Mouse (Mus musculus): Measurements from ENCODE around the gene Agpat3. TPM values are rescaled to one million over a fixed set of nuclear protein-coding genes. Genes with fewer than 3 reads are reported as not detected.
A peak's percentile ranks its signal among the peaks of the same experiment; 100 is the strongest.

The Agpat3 gene
- total RNA-seq, 2 experiments from 2014 or later, result 203 to 217 TPM

DNA sequence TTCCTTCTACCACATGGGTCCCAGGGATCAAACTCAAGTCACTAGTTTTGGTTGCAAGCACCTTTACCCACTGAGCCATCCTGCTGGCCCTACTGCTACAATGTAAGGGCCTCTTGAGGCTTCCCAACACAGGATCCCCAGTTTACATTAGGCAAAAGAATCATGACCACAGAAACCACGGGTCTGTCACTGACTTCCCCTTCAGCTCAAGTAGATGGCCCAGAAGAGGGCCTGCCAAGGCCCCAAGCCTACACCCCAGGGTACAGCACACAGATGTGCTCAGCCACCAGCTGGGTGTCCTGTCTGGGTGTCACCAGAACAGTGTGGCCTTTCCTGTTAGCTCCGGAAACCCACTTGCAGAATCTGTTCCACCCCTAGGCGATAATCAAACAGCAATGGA, 87.6 kb downstream of the Agpat3 start:
- no peak for DNase-seq (ENCODE audit: low spot score in 2 of 2)

DNA sequence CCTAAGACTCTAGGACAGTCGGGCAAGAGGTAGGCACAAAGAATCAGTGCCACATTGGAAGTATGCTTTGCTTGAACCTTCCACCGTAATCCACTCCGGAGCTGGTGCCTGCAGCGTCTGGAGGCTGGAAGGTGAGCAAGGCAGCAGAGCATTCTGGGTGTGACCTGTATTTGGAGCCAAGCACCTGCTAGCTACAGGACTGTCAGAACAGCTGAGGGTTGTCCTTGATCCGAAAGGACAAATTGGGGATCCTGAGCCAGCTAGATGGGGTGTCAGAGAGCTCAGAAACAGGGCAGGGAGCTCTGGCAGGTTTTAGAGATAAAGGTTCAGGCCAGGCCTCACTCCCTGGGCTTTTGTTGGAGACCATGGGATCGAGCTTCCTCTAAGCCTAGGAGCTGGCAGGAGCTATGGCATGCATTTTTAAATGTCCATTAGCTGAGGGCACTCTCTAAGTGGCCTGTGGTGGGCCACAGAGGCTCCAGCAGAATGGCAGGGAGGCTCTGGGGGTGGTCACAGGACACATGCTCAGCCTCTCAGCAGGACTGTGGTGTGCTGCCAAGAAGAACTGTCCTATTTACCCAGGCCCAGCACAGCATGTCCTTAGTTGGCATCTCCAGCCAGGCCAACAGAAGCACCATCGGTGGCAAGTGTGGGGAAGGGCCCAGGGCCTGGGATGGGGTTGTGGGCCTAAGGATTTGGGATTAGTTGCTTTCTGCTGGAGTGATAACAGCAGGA, 91.2 kb downstream of the Agpat3 start:
- DNase-seq (ENCODE audit: low spot score in 2 of 2), result no peak

DNA sequence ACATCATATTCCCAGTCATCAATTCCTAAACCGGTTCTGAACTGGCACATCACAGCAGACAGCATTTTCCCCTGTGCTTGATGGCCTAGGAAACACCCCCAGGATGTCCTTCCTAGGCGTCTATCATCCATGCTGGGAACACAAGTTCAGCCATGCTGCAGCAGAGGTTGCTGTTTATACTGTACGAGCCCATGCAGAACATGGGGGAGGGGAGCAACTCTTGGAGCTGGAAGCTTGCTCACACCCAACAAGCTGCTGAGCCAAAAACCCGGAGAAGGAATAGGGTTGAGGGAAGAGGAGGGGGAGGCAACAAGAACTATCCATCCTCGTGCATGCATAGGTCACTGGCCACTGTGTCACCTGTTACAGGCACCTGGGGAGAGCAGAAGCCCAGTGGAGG, 92.0 kb downstream of the Agpat3 start:
- DNase-seq (ENCODE audit: low spot score in 2 of 2), result no peak

DNA sequence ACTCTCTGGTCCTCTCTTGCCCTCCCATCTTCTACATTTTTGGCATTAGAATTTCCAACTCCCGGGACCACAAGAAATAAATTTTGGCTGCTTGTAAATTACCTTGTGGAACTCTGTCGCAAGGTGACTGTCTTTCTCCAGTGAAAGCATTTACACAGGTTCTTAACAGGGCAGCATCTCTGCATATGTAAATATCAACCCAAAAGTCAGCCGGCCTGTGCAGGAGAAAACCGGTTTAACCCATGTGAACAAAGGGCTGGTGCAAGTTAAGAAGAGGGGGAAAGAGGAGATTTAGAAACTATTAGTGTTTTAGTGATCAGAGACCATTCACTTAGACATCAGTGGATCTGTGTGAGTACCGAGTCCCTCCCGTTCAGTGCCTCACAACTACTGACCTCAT, 92.6 kb downstream of the Agpat3 start:
- no peak for DNase-seq (ENCODE audit: low spot score in 2 of 2)

DNA sequence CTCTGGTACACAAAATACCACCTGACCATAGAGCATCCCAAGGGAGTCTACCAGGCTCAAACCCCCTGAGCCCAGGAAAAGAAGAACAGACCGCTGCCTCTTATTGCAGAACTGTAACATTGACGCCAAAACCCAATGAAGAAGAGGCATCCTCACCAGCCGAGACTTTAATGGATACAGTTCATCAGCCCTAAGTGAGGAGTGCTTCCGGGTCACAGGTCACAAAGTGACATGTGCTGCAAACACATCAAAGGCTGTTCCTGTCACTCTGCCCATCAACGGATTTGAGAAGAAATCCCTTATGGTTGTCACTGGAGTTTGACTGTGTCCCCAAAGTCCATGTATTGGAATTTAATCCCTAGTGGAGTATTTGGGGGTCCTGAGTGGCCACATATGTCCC, 93.1 kb downstream of the Agpat3 start:
- DNase-seq (ENCODE audit: low spot score in 2 of 2), result no peak

DNA sequence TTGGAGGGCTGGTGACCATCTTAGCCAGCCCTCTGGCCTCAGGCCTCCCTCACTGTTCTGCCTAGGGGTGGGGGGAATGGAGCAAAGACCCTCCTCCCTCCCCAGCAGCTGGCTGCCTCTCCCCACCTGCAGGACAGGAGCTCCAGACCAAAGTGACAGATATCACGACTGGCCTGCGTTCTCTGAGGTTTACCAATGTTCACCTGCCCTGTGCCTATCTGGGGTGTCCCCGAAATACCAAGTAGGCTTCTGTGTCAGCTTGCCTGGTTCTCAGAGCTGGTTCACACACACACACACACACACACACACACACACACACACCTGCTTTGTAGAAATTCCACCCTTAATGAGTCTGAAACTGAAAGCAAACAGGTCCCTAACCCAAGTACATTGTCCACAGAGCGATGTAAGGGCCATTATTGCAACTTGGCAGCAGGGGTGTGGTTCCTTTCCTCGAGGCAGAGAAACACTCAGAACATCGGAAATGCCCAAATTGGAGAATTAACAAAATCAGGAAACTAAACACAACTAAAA, 94.1 kb downstream of the Agpat3 start:
- no peak for DNase-seq (ENCODE audit: low spot score in 2 of 2)

DNA sequence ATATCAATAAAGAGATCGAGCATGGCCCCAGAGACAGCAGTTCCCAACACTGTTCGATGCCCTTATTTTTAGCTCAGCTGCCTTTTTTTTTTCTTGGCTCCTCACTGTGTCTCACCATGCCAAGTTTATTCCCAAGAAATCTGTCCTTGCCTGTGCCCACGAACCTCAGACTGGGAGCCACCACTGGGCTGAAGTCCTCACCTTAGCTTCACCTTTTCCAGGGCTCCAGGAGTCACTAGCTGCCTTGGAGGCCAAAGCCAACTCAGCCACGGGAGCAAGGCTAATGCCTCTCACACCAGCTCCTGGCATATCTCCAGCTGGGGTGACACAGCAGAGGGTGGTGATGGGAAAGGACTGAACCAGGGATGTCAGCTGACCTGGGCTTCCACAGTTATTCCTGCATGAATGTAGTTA, 96.6 kb downstream of the Agpat3 start:
- DNase-seq (ENCODE audit: low spot score in 2 of 2), result peak in 1 of 2 experiments; percentile 52

DNA sequence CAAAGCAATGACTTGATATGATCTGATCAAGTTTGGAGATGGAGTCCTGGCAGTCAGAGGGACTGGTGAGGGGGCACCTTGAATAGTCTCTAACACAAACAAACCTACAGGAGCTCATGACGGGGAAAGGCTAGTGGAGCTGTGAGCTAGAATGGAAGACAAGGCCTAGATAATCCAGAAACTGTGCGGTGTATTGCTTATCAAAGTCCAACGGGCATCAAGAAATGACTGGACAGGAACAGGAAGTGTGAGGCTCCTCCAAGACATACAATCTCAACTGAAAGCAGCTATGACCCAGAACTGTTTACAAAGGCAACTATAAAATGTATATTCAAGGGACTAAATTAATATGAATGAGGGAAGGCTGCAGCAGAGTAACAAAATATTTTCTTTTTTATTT, 105.1 kb downstream of the Agpat3 start:
- DNase-seq (ENCODE audit: low spot score in 2 of 2), result no peak

DNA sequence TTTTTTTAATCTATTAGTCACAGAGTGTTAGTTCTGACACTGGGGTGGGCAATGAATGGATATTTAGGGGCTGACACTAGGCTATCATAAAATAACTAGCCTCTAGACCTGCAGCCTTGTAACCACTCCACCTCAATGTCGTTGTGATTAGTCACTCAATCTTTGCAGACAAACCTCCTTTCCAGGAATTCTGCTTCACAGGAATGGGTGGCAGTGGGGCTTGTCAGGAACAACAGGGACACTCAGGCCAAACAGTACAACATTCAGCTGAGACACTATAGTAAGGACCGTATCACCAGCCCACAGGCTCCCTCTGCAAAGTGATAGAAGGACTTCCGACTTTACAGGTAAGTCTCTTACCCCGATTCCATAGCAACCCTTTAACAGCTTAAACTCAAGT, 105.6 kb downstream of the Agpat3 start:
- DNase-seq (ENCODE audit: low spot score in 2 of 2), result no peak

DNA sequence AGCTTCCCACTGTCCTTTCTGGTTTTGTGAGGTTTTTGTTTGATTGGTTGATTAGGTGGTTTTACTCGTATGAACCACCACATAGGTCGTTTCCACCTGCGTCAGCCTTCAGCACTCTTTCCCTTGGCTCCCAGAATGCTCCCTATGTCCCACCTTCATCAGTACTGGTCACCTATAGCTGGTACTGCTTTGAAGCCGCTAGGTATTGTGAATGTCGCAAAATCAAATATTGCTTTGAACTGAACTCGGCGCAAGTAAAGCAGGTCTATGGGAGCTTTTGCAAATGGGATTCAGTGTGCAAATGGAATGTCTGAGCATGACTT, 107.1 kb downstream of the Agpat3 start:
- no peak for DNase-seq (ENCODE audit: low spot score in 2 of 2)

DNA sequence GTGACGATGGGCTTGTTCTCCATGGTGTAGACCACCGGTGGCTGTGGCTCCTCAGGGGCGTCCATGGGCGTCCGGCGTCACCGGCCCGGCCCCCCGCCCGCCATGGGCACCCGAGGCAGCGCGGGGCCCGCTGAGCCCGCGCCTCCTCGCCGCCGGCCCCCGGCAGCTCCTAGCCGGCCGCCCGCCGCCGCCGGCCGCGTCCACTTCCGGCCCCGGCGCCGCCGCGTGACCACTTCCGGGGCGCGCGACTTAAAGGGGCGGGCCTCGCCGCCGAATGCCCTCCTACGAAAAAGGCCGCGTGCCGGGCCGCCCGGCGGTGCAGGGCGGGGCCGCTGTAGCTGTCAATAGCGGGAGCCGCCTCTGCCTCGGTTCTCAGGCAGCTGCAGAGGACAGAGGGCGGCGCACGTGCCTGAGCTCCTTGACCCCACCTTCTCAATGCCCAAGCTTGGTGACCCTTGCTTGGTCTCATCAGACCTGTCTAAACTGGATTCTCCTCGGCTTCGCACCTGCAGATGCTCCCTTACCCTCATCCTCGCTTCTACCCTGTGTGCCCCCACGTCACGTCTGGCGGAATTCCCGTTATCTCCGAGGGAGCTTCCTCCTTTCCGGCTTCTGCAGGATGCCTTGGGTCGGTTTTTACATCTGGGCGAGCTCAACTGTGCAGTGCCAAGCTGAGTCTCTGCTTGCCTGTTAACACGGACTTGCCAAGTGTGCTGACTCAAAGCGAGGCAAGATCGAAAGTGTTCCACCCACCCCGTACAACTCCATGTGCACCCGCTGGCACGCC, 107.7 kb downstream of the Agpat3 start, which contains the start of gene Trappc10:
Gene Trappc10, minus strand, starts transcription at position 204 of the 787 bp plus-strand sequence.
- peak; percentile 67 to 75 for DNase-seq (ENCODE audit: low spot score in 2 of 2)

DNA sequence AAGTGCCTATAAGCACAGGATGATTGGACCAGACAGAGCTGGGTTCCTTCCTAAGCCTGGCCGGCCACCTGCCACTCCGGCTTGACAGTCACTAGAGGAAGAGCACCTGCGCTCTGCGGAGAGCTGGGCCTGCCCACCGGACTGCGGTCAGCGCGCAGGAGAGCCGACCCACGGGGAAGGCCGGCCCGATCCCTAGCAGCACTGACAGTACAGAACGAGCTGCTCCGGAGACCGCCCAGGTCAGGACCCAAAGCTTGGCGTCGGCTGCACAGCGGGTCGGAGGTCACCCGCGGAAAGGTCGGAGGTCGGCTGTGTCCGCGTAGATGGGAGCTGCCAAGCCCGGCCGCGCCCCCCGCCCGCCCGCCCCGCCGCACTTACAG, 108.2 kb downstream of the Agpat3 start:
- peak in 1 of 2 experiments; percentile 30 for DNase-seq (ENCODE audit: low spot score in 2 of 2)

DNA sequence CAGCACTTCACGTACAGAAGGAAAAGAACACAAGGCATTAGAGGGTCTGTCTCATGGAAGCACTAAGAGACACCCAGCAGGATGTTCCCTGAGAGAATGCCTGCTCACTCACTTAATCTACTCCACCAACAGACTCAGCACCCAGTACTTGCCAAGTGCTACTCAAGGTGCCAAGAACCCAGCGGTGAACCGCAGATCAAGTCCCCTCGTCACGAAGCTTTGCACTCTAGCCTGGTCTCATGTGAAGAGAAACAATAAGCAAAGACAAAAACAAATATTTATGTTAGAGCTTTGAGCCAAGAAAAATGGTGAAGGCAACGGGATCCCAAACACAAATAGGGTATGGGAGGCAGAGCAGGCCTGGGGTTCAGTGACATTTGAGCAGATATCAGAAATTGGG, 113.4 kb downstream of the Agpat3 start:
- no peak for DNase-seq (ENCODE audit: low spot score in 2 of 2)

DNA sequence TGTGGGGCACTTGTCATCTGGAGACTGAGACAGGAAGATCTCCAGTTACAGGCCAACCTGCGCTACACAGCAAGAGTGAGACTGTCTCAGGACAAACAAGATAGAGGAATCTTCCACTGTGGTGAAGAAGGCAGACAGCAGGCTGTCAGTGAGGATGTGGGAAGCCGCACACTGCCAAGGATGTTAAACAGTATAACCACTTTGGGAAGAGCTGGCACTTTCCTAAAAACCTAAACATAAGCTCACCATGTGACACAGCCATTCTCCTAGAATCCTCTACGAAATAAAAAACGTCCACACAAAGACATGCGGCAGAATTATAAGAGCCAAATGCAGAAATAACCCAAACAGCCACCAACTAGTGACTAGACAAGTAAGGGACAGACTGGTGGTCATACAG, 114.0 kb downstream of the Agpat3 start:
- DNase-seq (ENCODE audit: low spot score in 2 of 2), result no peak

DNA sequence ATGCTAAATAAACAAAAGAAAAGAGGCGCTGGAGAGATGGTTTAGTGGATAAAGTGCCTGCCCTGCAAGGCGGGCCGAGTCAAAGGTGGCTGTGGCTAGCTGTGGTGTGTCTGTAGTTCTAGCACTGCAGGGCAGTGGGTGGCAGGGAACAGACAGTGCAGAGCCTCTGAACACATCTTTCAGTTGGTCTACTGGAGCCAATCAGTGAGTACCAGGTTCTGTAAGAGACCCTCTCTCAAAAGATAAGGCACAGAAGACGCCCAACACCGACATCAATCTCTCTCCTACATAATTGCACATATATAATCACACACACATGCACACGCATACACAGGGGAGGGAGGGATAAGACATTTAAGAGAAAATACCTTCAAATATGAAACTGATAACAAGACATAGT, 114.5 kb downstream of the Agpat3 start:
- DNase-seq (ENCODE audit: low spot score in 2 of 2), result no peak

DNA sequence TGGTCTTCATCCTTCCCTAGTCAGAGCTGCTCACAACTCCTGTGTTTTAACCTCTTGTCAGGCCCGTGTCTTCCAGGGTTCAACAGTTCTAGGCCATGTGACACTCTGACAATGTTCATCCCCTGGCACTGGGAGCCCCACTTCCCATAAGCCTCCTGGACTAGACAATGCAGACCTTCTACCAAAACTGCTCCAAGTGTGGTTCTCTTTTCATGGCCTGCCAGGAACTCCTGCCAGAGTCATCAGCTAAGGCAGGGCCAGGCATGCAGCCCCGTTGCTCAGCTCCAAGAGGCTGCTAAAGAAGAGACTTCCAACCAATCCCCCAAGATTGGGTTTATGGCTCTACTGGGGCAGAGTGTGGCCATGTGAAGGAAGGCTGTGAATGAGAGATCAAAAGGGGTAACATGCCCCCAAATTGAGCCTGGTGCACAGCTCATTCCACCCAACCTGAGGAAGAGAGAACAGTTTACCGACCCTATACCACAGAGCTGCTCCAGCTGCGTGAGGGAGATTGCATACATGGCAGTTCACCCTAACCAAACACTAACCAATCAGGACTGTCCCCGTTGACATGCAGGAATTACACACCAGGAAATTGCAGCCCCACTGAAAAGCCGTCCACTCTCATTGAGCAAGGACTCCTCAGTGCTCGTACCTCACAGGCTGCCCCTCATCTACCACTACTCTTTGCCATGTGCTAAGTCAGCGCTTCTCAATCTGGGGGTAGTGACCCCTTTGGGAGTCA, 115.2 kb downstream of the Agpat3 start:
- DNase-seq (ENCODE audit: low spot score in 2 of 2), result no peak

DNA sequence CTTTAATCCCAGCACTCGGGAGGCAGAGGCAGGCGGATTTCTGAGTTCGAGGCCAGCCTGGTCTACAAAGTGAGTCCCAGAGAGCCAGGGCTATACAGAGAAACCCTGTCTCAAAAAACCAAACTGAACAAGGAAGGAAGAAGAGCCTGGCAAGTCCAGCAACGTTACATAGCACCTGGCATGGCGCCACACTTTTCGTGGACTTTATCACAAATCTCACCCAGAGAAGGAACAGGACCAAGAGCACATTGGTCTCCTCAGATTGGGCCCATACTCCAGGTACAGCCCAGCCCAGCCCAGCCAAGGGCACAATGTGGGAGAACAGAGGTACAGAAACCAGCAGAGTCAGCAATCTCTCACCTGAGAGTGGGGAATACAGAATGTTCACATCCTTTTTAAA, 118.5 kb downstream of the Agpat3 start:
- no peak for DNase-seq (ENCODE audit: low spot score in 2 of 2)

DNA sequence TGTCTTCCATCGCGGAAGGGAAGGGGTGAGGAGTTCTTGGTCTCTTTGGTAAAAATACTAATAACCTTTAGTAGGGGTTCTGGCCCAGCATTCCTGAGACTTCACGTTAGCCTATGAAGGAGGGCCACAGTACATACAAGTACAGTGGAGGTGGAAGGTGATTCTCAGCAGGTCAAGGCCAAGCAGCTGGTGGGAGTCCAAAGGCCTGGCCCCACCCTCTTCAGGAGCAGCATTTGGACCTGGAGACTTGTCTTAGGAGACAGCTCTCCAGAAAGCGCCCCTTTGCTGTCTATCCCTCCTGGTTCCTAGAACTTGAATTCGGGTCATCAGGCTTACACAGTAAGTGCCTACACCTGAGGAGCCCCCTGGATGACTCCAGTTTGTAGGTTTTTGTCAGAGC, 119.1 kb downstream of the Agpat3 start:
- no peak for DNase-seq (ENCODE audit: low spot score in 2 of 2)

DNA sequence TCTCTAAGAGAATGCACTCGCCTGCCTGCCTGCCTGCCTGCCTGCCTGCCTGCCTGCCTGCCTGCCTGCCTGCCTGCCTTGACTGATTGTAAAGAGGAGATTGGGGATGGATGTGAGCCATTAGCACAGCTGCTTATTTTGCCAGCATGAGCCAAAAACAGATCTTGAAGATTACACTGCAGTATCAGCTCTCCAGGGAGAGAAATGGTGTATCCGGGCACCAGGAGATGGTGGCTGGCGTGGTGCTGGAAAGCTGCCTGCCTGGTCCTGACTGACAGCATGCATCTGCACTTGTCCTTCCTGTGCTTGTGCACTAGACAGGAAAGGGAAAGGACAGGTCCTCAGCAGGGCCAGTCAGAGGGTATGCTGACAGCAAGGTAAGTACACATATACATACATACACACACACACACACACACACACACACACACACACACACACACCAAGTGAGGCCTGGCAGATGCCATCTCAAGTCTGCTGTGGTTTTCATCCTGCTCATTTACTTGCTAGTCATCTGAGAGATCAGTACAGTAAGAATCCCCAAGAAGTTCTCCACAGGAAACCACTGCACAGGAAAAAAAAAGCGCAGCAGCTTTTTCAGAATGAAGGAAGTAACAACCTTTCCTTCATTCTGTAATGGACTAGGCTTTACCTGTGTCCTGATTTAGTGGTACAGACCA, 119.8 kb downstream of the Agpat3 start:
- DNase-seq (ENCODE audit: low spot score in 2 of 2), result no peak

DNA sequence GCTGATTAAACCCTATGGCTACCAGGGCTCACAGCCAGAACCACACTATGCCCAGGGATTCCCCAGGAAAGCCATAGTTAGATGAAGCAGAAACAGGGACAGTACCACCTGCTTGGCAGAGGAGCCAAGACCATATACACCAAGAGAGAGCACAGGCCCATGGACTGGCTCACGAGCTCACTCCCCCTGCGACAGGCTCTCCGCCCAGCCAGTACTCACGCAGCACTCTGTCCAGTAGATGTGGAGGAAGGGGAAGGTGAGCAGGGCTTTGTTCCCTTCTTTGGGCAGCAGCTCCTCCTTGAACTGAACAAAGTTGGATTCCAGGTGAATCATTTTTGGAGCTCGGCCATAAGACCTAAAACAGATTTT, 123.7 kb downstream of the Agpat3 start:
- DNase-seq (ENCODE audit: low spot score in 2 of 2), result no peak

DNA sequence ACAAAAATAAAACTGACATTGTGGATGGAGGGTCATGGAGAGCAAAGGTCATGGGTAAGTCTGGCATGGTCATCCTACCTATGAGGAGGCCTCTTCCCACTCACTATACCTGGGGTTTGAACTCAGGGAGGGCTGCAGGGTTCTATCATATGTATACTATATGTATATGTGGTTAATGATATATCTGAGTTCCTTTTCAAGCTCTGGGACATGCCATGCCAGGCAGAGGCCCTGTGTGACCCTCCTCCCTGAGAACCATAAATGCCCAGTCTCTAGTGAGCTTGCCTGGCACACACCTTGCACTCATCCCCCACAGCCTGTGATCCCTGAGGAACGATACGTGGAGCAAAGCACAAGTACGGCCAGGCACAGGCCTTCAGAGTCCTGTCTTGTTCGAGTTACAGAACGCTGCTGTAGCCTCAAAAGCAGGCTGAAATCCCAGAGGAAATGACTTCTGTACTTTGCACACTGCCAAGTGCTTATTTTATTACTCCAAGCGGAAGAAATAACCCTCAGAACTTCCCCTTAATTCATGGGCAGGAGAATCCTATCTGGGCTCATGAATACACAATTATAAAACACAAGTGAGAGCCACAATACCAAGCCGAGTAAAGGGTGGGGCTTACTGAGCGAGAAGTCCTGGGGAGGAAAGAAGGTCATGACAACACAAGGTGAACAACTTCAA, 124.3 kb downstream of the Agpat3 start:
- DNase-seq (ENCODE audit: low spot score in 2 of 2), result no peak

All from adrenal gland, postnatal 4 days (tissue).